Mouse (Mus musculus) cerebellum, postnatal 4 days (tissue): ENCODE data around the gene Nrxn2.

ENCODE experiments used
- DNase-seq, 2 experiments: peaks; one replicate each; pipeline ENCODE4 v3.0.0; 2022; ENCODE audit warnings: low spot score in 2 of 2, mixed read lengths in 1 of 2

The Nrxn2 gene

DNA sequence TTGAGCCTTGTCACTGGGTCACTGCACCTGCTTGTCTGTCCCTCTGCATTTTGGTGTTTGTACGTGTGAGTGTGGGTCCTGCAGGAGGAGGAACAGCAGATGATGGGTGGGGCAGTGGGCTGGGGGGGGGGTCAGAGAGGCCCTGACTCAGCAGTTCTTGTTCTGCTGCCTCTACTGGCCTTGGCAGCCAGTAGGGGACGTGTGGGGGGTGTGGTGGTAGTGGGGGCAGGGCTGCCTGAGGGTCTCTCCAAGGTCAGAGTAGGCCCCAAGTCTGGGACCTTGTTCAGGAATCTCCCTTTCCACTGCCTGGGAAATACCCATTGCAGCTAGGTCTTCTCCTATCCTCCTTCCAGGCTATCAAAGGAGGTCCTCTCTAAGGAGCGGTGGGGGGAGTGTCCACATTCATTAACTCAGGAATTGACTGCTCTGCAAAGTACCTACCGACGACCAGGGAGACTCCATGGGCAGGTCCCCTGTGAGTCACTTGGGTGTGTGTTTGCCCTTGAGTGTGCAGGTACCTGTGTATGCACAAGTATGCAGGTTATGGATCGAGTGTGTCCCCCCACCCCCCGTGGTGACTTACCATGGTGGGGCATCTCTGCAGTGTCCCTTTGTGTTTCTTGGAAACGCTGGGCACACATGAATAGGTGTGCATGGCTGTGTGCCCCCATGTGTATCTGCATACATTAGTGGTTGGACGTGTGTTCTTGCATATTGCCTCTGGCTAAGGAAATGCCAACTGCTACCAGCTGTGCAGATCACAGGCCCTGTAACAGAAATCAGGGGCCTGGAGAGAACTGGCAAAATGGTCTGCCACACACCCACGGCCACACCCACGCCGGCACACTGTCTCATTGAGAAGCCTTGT is 1.4 kb upstream of the Nrxn2 start:
- no peak for DNase-seq

DNA sequence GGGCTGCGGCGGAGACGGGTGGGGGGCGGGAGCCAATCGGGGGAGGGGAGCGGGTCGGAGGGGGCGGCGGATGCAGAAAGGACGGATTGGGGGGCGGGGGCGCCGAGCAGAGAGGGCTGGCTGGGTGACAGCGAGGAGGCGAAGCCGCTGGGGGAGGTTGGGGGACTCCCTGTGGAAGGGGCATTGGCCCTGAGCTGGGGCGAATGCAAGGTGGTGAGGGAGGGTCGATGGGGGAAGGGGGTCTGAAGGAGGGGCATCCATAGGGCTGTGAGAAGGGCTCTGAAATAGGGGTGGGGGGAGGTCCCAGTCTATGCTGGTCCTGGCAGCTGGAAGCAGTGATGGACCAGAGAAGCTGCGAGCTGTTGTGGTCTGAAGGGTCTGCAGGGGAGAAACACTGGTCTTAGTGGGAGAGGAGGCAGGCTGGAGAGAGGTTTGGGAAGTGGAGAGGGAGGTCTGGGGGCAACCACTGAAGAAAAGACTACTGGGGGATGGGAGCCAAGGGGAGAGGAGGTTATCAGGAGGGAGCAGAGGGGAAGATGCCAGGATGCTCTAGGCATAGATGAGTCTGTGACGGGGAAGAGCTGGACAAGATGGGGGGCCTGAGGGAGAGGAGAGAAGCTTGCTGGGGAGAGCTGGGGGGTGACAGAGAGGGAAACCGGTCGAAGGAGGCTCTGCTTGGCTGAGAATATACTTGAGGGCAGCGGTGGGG is 607 bp downstream of the Nrxn2 start:
- no peak for DNase-seq

DNA sequence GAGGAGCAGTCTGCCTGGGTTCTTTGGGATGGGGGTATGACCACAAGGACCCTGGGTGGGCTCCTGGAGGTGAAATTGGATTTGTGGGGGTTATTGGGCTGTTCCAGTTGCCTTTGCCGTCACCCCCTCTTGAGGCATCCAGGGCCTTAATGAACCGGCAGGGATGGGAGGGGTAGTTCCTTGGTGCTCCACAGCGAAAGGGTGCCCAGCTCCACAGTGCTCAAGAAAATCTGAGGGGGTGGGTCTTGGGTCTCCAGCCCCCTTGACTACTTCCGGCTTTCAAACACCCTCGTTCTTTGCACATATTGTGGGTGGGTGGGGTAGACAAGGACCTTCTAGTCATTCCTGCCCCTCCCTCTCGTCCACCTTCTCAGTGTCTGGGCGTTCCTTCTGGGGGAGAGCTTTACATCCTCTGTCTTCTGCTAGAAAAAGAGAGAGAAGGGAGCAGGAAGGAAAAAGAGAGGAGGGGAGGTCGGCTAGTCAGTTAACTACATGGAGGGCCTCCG is 1.3 kb downstream of the Nrxn2 start:
- DNase-seq: no peak

DNA sequence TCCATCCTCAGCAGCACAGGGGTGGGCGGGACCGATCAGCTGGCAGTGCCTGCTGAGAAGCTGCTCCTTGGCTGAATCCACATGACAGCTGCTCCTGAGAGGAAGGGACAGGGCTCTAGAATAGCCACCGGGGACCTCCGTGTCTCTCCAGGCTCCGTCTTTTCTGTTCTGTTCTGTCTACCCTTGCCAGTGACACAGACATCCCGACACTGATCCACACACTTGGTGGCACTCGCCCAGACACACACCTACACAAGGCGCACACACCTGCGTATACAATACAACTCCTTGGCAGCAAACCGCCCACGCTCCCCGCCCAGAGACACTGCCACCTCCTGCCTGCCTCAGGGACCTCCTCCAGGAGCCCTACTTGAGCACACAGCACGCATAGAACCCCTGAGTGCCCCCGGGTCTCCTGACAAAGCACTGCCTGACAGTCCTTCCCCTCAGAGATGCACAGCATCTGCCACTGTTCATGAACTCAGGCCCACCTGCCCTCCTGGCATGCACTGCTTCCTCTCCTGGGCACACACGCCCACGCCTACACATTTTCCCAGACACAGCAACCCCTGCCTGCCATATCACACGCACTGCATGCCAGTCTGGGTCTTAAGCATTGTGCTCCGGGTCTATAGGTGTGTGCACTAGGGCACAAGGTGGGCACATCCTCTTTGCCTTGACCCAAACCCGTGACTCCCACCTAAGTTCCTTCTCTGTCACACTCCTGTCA is 2.1 kb downstream of the Nrxn2 start:
- DNase-seq: no peak

DNA sequence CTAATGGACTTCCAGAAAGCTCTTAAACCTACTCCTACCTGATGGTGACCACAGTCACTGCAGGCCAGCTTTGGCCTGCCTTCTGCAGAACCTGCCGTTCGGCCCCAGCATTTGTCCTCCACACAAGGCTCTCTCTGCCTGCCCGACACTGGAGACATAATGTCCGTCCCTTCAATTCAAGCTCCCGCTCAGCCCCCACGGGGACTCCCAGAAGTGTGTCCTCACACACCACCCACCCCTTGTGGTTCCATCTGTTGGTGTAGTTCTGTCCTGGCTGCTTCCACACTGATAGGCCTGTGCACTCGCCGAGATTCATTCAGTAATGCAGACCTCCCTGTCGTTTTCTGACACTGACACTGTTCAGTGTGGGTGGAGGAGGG is 2.7 kb downstream of the Nrxn2 start:
- no peak for DNase-seq

DNA sequence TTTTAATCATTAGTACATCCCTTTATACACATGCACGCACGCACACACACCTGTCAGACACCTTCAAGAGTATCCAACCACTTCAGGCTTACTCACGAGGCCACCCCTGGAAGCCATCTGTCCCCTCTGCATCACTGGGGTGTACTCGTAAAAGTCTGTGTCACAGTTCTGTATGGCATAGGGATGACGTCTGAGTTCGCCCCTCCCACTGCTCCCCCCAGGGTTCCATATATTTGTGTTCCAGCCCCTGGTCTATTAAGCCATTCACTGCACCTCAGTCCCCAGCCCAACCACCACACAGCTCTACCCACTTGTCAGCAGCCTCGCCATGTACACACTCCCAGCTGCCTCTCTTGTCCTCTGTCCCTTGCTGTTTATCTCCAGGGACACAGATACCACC is 3.5 kb downstream of the Nrxn2 start:
- no peak for DNase-seq

DNA sequence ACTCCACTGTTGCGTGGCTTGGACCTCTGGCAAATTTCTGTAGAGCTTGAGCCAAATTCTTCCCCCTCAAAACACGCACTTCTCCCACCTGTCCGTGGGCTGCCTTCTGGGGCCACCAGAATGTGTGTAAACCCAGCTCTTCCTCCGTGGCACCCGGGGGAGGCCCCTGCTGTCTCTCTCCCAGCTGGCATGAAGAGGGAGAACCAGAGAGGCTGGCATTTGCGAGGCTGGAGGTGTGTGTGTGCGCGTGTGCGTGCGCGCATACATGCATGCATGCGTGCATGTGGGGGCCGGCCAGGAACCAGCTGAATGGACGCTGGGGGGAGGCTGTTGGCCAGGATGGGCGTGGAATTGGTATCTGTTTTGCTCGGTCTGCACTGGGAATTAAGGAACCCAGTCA is 4.7 kb downstream of the Nrxn2 start:
- no peak for DNase-seq

DNA sequence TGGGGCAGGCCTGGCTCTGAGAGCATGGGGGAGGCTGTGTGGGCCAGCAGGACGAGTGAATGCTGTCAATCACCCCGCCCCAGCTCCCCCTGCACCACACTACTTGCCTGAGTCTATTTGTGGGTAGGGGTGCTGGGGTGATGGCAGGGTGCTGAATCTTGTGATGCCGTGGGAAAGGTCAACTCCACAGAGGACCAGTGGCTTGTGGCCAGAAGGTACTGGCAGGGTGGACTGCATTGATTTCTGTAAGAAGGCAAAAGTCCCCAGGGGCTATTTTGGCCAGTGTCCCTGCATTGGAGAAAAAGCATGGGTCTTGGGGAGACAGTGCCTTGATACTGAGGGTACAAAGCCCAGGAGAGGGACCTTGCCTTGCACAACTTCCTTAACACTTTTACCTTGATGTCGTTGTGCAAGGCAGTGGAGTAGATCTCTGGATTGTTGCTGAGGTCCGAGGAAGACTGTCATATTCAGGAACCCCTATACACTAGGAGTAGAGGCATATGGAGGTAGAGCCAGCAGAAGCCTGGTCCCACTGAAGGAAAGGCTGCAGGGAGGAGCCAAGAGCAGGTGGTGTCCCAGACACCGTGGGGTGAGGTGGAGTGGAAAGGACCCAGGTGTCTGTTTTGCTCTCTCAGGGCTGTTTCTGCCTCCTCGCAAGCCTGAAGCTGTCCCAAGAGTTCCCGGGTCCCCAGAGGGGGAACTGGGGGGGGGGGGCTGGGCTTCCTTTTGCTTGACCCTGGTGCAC is 5.8 kb downstream of the Nrxn2 start:
- no peak for DNase-seq

DNA sequence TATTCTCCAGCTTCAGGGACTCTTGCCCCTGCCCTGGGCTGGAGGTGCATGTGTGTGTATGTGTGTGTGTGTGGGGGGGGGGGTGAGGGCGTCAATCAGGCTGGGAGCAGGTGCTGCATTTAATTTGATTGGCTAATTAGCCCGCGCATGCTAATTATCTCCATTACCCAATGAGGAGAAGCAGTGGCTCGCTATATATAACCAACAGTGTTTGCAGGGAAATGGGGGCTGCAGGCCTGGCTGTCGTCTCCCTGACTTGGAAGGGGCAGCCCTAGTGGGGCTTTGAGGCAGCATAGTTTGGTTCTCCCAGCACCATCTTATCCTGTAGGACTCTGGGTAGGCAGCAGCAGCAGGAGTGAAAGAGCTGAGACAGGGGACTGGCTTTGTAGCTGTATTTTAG is 7.1 kb downstream of the Nrxn2 start:
- DNase-seq: no peak

DNA sequence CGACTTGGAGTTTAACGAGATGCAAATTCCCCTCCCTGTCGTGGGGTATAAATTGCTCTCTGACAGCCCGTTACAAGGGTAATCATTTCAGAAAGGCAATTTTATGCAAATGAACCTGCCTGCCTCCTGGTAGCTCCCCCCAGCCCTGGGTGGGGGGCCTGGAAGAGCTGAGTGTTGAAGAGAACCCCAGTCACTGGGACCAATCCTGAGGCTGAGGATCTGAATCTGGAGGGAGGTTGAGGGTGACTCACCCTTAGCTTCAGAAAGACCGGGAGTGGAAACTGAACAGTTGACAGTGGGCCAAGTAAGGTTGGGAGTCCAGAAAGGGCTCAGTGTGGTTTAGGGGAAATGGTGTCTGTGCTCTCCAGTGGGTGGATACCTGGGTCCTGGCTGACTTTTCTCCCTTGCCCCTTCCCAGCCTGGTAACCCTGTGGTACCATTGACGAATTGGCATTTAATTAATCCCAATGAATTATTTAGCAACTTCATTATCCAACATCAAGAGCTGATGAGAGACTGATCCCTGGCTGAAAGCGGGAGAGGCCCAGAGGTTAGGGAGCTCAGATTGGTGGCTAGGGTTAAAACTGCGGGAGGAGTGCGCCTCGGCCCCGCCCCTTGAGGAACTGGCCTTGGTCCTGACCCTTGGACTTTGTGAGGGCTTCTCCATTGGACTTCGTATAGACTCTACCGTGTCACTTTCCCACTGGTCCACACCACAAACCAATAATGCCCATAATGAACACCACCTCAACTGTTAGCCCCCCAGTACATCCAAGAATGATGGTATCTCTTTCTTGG is 8.4 kb downstream of the Nrxn2 start:
- DNase-seq: no peak

DNA sequence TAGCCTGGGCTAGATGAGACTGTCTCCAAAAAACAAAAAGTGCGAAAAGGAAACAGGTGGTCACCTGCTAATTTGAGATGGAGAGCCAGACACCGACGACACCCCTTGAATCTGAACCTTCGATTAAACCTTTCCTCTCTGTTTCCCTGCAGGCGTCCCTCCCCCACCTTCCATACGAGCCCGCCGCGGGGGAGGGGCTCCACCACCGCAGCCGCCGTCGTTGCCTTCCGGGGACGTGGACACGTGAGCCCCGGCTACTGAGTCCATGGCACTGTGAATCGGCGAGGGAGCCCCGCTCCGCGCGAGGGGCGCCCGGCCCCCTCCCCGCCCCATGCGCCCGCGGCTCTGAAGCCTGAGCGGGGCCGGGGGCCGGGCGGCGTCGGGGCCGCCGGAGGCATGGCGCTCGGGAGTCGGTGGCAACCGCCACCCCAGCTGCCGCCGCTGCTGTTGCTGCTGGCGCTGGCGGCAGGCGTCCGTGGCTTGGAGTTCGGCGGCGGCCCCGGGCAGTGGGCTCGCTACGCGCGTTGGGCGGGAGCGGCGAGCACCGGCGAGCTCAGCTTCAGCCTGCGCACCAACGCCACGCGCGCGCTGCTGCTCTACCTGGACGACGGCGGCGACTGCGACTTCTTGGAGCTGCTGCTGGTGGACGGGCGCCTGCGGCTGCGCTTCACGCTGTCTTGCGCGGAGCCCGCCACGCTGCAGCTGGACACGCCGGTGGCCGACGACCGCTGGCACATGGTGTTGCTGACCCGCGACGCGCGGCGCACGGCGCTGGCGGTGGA is 9.3 kb downstream of the Nrxn2 start:
- peak in 1 of 2 experiments; percentile 42 for DNase-seq

DNA sequence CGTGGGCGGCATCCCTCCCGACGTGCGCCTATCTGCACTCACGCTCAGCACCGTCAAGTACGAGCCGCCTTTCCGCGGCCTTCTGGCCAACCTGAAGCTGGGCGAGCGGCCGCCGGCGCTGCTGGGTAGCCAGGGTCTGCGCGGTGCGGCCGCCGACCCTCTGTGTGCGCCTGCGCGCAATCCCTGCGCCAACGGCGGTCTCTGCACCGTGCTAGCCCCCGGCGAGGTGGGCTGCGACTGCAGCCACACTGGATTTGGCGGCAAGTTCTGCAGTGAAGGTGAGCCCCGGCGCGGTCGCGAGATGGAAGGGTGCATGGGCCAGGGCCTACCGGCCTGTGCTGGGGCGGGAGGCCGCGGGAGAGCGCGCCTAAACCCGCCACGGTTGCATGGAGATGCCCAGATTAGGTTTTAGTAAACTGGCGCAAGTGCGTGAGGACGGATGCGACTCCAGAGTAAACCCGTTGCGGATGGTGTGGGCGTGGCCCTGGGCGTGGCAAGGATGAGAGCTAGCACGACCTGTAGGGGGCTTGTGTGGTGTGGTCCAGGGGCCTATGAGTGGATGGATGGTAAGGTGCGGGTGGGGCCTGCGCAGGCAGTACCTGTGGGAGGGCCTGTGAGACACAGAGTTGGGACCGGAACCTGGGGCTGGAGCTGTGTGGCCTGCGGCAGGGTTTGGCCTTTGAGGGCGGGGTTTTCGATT is 10.1 kb downstream of the Nrxn2 start:
- DNase-seq: peak in 1 of 2 experiments; percentile 39

DNA sequence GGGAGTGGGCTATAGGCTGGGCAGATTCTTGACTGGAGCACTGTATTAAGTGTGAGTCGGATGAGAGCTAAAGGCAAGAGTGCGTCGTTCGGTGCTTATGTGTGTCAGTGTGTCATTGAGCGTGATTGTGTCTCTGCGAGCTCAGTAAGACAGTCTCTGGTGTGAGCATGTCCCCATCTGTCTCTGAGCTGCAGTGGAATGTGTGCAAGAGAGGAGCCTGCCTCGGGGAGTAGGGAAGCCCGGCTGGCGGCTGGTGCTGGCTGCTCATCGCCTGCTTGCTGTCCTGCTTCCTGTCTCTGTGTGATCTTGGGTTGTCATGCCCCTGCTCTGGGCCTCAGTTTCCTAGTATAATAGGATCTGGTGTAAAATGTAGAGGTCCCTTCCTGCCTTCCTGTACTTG is 24.5 kb downstream of the Nrxn2 start:
- no peak for DNase-seq

DNA sequence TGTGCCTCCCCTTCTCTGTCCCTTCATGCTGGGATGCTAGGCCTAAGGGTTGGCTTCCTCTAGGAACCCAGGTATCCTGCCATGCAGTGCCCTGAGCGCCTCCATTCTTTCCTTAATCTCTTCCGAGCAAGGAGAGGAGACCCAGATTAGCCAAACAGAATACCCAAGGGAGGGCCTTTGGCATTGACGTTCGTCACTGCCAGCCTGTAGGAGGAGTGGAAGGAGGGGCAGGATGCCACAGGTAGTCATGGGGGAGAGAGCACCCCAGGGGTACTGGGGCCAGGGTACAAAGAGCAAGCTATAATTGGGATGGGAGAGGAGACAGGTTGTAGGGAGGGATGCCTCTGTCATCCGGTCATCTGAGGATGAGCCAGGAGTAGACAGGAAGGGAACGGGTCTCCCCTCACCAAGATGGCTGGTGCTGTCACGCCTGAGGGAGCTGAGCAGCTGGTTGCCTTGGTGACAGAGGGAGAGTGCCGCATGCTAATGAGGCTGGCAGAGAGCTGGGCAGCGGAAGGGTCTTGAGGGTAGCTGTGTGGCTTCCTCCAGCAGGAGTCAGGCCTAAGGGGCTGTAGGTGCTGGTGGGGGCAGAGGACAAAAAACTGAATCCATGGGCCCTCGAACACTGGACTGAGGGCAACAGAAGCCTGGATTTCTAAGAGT is 27.4 kb downstream of the Nrxn2 start:
- peak in 1 of 2 experiments; percentile 67 for DNase-seq

DNA sequence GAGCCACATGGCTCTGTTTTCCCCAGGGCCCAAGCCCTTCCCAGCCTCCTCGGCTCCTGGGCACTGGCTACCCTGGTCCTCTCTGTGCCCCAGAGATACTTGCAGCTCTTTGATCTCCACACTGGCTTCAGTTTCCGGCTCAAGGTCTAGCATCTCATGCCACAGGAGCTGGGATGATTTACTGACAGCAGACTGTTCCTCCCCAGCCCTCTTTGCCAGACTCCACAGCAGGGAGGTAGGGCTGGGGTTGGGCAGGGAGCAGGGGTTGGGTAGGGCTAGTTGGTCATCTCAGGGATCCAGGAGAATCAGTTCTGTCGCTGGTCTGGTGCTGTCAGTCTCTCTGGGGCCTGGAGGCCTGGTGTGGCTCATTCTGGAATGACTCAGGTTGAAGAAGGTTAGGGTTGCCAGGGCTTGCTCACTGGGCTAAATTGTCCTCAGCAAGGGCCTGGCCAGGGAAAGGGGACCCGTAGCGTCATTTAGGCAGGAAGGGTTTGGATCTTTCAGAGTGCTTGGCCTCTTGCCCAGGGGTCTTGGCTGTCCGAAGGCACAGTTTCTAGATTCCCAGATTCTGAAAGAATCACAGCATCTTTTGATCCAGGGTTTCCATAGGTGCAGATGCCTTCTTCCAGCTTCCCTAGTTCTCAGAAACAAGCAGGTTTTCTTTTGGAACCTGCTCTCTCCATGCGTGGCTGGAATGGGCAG is 28.4 kb downstream of the Nrxn2 start:
- peak in 1 of 2 experiments; percentile 49 for DNase-seq

DNA sequence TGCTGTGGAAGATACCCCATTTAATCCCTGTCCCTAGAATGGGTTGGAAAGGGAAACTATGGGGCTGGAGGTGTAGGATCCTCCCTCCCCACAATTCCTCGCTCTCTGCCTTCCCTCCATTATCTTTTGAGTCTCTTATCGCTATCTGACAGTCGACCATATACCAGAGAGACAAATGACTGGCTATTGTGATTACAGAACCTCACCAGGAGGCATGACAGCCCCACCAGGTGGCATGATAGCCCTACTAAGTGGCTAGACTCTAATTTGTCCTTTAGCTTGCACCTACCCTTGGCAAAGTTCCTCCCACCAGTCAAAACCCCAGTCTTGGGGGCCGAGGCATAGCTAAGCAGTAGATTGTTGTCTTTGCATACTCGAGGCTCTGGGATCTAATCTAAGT is 30.2 kb downstream of the Nrxn2 start:
- no peak for DNase-seq

DNA sequence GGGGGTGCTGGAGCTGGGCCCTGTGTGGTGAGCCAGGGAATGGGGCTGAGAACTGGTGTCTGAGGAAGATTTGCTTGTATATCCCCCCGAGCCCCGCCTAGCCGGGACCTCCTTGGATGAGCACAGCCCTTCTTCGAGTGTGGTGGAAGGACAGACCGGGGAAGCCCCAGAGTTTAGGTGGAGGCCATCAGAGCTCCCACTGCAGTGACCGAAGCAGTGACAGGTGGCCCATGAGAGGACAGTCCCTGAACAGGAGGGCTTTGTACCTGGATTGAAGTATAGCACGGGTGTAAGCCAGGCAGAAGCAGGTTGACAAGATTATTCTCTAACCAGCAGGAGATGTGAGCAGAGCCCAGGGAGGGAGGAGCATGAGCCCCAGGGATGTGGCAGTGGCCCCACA is 31.3 kb downstream of the Nrxn2 start:
- no peak for DNase-seq

DNA sequence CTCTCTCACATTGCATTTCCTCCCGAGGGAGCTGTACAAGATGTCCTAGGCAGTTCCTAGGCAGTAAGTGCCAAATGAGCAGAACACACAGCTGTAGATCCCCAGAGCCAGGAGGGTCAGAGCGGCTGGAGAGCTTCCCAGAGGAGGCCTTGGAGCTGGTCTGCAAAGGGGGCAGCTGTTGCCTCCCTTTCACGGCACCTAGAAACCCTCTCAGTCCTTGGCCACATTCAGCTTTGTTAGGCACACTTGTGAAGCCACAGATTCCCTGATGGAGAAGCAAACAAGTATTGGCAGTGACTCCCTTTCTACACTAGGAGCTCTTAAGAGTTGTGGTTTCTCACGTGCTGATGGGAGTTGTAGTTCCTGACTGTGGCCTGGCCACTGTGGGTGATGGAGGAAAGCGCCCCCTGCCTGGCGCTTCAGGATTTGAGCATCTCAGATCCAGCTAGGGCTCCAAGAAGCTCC is 33.5 kb downstream of the Nrxn2 start:
- peak in 1 of 2 experiments; percentile 72 for DNase-seq
